Mouse (Mus musculus): ENCODE data around the gene Olfr136. TPM values are rescaled to one million over a fixed set of nuclear protein-coding genes. Genes with fewer than 3 reads are reported as not detected.

The Olfr136 gene
- polyA plus RNA-seq (2012; rRNA removed): not detected in 2 replicates

DNA sequence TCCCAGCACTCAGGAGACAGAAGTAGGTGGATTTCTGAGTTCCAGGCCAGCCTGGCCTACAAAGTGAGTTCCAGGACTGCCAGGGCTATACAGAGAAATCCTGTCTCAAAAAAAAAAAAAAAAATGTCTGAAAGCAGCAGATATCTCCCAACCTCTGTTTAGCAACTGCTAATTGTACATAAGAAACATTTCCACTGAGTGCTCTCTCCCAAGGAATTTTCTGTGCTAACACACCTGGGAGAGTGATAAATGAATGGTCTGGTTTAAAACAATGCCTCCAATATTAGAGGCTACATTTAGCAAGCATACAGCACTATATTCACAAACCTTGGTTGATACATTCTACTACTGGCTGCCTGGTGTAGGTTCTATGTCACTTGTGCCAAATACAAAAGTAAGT lies at the start of gene Olfr136:
Gene Olfr136, plus strand, starts transcription at position 301 of the 400 bp plus-strand sequence.
- DNase-seq (ENCODE audit: low spot score): no peak

GRCm38 (mm10) chr17:38307470-38307869 lies 22.2 kb upstream of the Olfr136 start, which contains the start of gene Olfr137:
Gene Olfr137, minus strand, starts transcription at chr17:38307570.
- DNase-seq (ENCODE audit: low spot score): no peak

Other genes with a start within 250 kb of the Olfr136 start
- not detected in 2 replicates for gene Olfr131, start 241.1 kb upstream of the Olfr136 start, polyA plus RNA-seq (2012; rRNA removed)
- gene Olfr132, start 195.3 kb upstream of the Olfr136 start, polyA plus RNA-seq (2012; rRNA removed): not detected in 2 replicates
- gene Olfr133, start 184.6 kb upstream of the Olfr136 start, polyA plus RNA-seq (2012; rRNA removed): not detected in 2 replicates
- gene Olfr134, start 158.4 kb upstream of the Olfr136 start, polyA plus RNA-seq (2012; rRNA removed): not detected in 2 replicates
- not detected in 2 replicates for gene Olfr135, start 125.5 kb upstream of the Olfr136 start, polyA plus RNA-seq (2012; rRNA removed)
- not detected in 2 replicates for gene Olfr138, start 68.8 kb upstream of the Olfr136 start, polyA plus RNA-seq (2012; rRNA removed)
- gene Olfr137, start 22.3 kb upstream of the Olfr136 start, polyA plus RNA-seq (2012; rRNA removed): not detected in 2 replicates
- not detected in 2 replicates for gene Esp36, start 90.4 kb downstream of the Olfr136 start, polyA plus RNA-seq (2012; rRNA removed)
- not detected in 2 replicates for gene Esp34, start 224.4 kb downstream of the Olfr136 start, polyA plus RNA-seq (2012; rRNA removed)

All from urinary bladder, adult 2 months (tissue).